In the genomic region with DNA sequence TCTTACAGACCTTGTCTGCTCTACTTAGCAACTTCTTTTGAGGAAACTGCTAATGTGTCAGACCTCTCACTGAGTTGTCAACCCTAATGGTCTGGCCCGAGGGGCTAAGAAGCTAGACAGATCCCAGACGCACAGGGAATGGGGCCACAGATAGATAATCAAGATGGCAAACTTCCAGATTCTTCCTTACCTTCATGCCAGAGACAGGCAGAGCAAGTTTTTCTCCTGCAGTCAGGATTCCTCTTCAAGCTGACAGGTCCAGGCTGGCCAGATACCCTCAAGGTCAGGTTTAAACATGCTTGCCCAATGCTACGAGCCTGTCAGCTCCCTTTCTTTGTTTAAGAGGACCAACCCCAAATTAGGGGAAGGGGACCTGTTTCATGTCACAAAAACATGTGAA, we compare ENCODE assay signal across 23 mouse cellular contexts. TPM values are rescaled to one million over a fixed set of nuclear protein-coding genes. Genes with fewer than 3 reads are reported as not detected.
"Had no signal": no experiment of that assay in that cellular context is flagged by ENCODE, and none has a peak within 500 bp of the region (broad histone marks: within the 10 kb centered on the region; RNA-seq: fewer than 3 reads in every experiment).

No protein-coding gene starts in this region.

- H3K36me3 ChIP-seq: intestine, embryonic 15.5 days; kidney, embryonic 15.5 days; limb, embryonic 15.5 days; lung, embryonic 15.5 days; midbrain, embryonic 12.5 days; neural tube, embryonic 13.5 days had no signal

- H3K27me3 ChIP-seq: intestine, embryonic 15.5 days; kidney, embryonic 15.5 days; limb, embryonic 15.5 days; lung, embryonic 15.5 days; midbrain, embryonic 12.5 days; neural tube, embryonic 13.5 days had no signal

- H3K27ac ChIP-seq: intestine, embryonic 15.5 days; kidney, embryonic 15.5 days; limb, embryonic 15.5 days; liver, embryonic 14.5 days; lung, embryonic 15.5 days; midbrain, embryonic 12.5 days; neural tube, embryonic 13.5 days had no signal

- H3K4me2 ChIP-seq: intestine, embryonic 15.5 days; kidney, embryonic 15.5 days; limb, embryonic 15.5 days; liver, embryonic 11.5 days; lung, embryonic 15.5 days; midbrain, embryonic 12.5 days; neural tube, embryonic 13.5 days had no signal

- H3K4me3 ChIP-seq: intestine, embryonic 15.5 days; kidney, embryonic 15.5 days; limb, embryonic 15.5 days; lung, embryonic 15.5 days; midbrain, embryonic 12.5 days; myocyte; neural tube, embryonic 13.5 days had no signal

- DNase-seq: kidney, adult 11 months; kidney, adult 8-10 months; kidney, postnatal 10 days; kidney, postnatal 36 days; lung, adult 18-20 months; lung, postnatal 10 days; lung, postnatal 4 days; retina, postnatal 1 day; thymus, adult 18-20 months; thymus, postnatal 36 days had no signal

- H3K9me3 ChIP-seq: intestine, embryonic 15.5 days; kidney, embryonic 15.5 days; limb, embryonic 15.5 days; lung, embryonic 15.5 days; midbrain, embryonic 12.5 days; neural tube, embryonic 13.5 days had no signal

- ATAC-seq: intestine, embryonic 15.5 days; midbrain, embryonic 16.5 days had no signal

- H3K4me1 ChIP-seq: intestine, embryonic 15.5 days; kidney, embryonic 15.5 days; limb, embryonic 15.5 days; lung, embryonic 15.5 days had no signal

- H3K9ac ChIP-seq: intestine, embryonic 15.5 days; kidney, embryonic 15.5 days; limb, embryonic 15.5 days; liver, embryonic 14.5 days; lung, embryonic 15.5 days; midbrain, embryonic 12.5 days; neural tube, embryonic 13.5 days had no signal

RNA-seq across cellular contexts. Expression of gene Mmp2, which starts 46.1 kb away (rescaled TPM):
- total RNA-seq: megakaryocyte-erythroid progenitor cell, adult 5-6 weeks; monocyte, adult 5-6 weeks; neutrophil, adult 5-6 weeks had no signal
